Mouse (Mus musculus): ENCODE data around the gene Dguok. TPM values are rescaled to one million over a fixed set of nuclear protein-coding genes. Genes with fewer than 3 reads are reported as not detected.

Gene Dguok
- polyA plus RNA-seq, 1 experiment: 1.3 TPM

- Histone ChIP-seq H3K36me3 (ENCODE audit: control insufficient read depth) (no peaks in the 10 kb centered on the region), H3K4me1 (ENCODE audit: control insufficient read depth) (no peaks in the 10 kb centered on the region), H3K9me3 (ENCODE audit: control insufficient read depth, low read length) (no peaks in the 10 kb centered on the region), H3K27me3 (ENCODE audit: control insufficient read depth) (peaks cover 5% of the 10 kb centered on the region), H3K4me3 (replicated peaks) (no peak overlapping the region)
- TF ChIP-seq GATA1 (IDR thresholded peaks at IDR 0.05; ENCODE audit: low read length) (no peak), TAL1 (IDR thresholded peaks at IDR 0.05; ENCODE audit: low read length) (no peak)
These were observed 25.8 kb upstream of the Dguok start for GRCm38 (mm10) chr6:83532608-83533007.

GRCm38 (mm10) chr6:83523194-83523593, 16.4 kb upstream of the Dguok start:
- no peak for TF ChIP-seq TAL1 (IDR thresholded peaks at IDR 0.05; ENCODE audit: low read length)
- TF ChIP-seq GATA1 (IDR thresholded peaks at IDR 0.05; ENCODE audit: low read length): no peak
- Histone ChIP-seq H3K27me3 (ENCODE audit: control insufficient read depth) (peaks cover 6% of the 10 kb centered on the region), H3K9me3 (ENCODE audit: control insufficient read depth, low read length) (peaks cover 5% of the 10 kb centered on the region), H3K36me3 (ENCODE audit: control insufficient read depth) (no peaks in the 10 kb centered on the region), H3K4me3 (replicated peaks) (no peak overlapping the region), H3K4me1 (ENCODE audit: control insufficient read depth) (peaks cover 16% of the 10 kb centered on the region)

GRCm38 (mm10) chr6:83521784-83522183, 15.0 kb upstream of the Dguok start:
- Histone ChIP-seq H3K4me1 (ENCODE audit: control insufficient read depth) (peaks cover 16% of the 10 kb centered on the region), H3K27me3 (ENCODE audit: control insufficient read depth) (peaks cover 6% of the 10 kb centered on the region), H3K4me3 (replicated peaks) (no peak overlapping the region), H3K36me3 (ENCODE audit: control insufficient read depth) (no peaks in the 10 kb centered on the region), H3K9me3 (ENCODE audit: control insufficient read depth, low read length) (peaks cover 5% of the 10 kb centered on the region)
- TF ChIP-seq TAL1 (IDR thresholded peaks at IDR 0.05; ENCODE audit: low read length) (no peak), GATA1 (IDR thresholded peaks at IDR 0.05; ENCODE audit: low read length) (no peak)

- peaks cover 5% of the 10 kb centered on the region for H3K9me3 ChIP-seq (ENCODE audit: control insufficient read depth, low read length)
- TF ChIP-seq GATA1 (IDR thresholded peaks at IDR 0.05; ENCODE audit: low read length) (no peak), TAL1 (IDR thresholded peaks at IDR 0.05; ENCODE audit: low read length) (no peak)
- H3K27me3 ChIP-seq (ENCODE audit: control insufficient read depth): peaks cover 10% of the 10 kb centered on the region
- no peaks in the 10 kb centered on the region for H3K36me3 ChIP-seq (ENCODE audit: control insufficient read depth)
- H3K4me3 ChIP-seq (replicated peaks): no peak overlapping the region
- H3K4me1 ChIP-seq (ENCODE audit: control insufficient read depth): peaks cover 13% of the 10 kb centered on the region
These were observed 11.9 kb upstream of the Dguok start for GRCm38 (mm10) chr6:83518637-83519036.

GRCm38 (mm10) chr6:83515172-83515571, 8.4 kb upstream of the Dguok start:
- TF ChIP-seq GATA1 (IDR thresholded peaks at IDR 0.05; ENCODE audit: low read length) (no peak), TAL1 (IDR thresholded peaks at IDR 0.05; ENCODE audit: low read length) (no peak)
- peaks cover 8% of the 10 kb centered on the region for H3K27me3 ChIP-seq (ENCODE audit: control insufficient read depth)
- no peaks in the 10 kb centered on the region for H3K36me3 ChIP-seq (ENCODE audit: control insufficient read depth)
- H3K9me3 ChIP-seq (ENCODE audit: control insufficient read depth, low read length): peaks cover 5% of the 10 kb centered on the region
- peaks cover 3% of the 10 kb centered on the region for H3K4me1 ChIP-seq (ENCODE audit: control insufficient read depth)
- no peak overlapping the region for H3K4me3 ChIP-seq (replicated peaks)

GRCm38 (mm10) chr6:83512495-83512894, 5.7 kb upstream of the Dguok start:
- Histone ChIP-seq H3K27me3 (ENCODE audit: control insufficient read depth) (peaks cover 3% of the 10 kb centered on the region), H3K4me1 (ENCODE audit: control insufficient read depth) (peaks cover 8% of the 10 kb centered on the region), H3K36me3 (ENCODE audit: control insufficient read depth) (no peaks in the 10 kb centered on the region), H3K4me3 (replicated peaks) (no peak overlapping the region), H3K9me3 (ENCODE audit: control insufficient read depth, low read length) (no peaks in the 10 kb centered on the region)
- TF ChIP-seq TAL1 (IDR thresholded peaks at IDR 0.05; ENCODE audit: low read length) (no peak), GATA1 (IDR thresholded peaks at IDR 0.05; ENCODE audit: low read length) (no peak)

- TF ChIP-seq GATA1 (IDR thresholded peaks at IDR 0.05; ENCODE audit: low read length) (no peak), TAL1 (IDR thresholded peaks at IDR 0.05; ENCODE audit: low read length) (no peak)
- H3K4me1 ChIP-seq (ENCODE audit: control insufficient read depth): peaks cover 29% of the 10 kb centered on the region
- no peak overlapping the region for H3K4me3 ChIP-seq (replicated peaks)
These were observed 3.4 kb upstream of the Dguok start for GRCm38 (mm10) chr6:83510210-83510609.

GRCm38 (mm10) chr6:83509442-83509841, 2.7 kb upstream of the Dguok start:
- no peaks in the 10 kb centered on the region for H3K9me3 ChIP-seq (ENCODE audit: control insufficient read depth, low read length)
- no peaks in the 10 kb centered on the region; the same call in 1 of the 2 replicates for H3K36me3 ChIP-seq (ENCODE audit: control insufficient read depth)
- peaks cover 37% of the 10 kb centered on the region for H3K4me1 ChIP-seq (ENCODE audit: control insufficient read depth)
- no peaks in the 10 kb centered on the region for H3K27me3 ChIP-seq (ENCODE audit: control insufficient read depth)
- TF ChIP-seq TAL1 (IDR thresholded peaks at IDR 0.05; ENCODE audit: low read length) (no peak), GATA1 (IDR thresholded peaks at IDR 0.05; ENCODE audit: low read length) (no peak)
- H3K4me3 ChIP-seq (replicated peaks): no peak overlapping the region

More at GRCm38 (mm10) chr6:83510210-83510609, 3.4 kb upstream of the Dguok start:
- no peaks in the 10 kb centered on the region for H3K27me3 ChIP-seq (ENCODE audit: control insufficient read depth)
- no peaks in the 10 kb centered on the region for H3K36me3 ChIP-seq (ENCODE audit: control insufficient read depth)
- H3K9me3 ChIP-seq (ENCODE audit: control insufficient read depth, low read length): no peaks in the 10 kb centered on the region

- H3K36me3 ChIP-seq (ENCODE audit: control insufficient read depth): peaks cover 11% of the 10 kb centered on the region
- H3K4me3 ChIP-seq (replicated peaks): peak overlapping the region; percentile 76
- H3K9me3 ChIP-seq (ENCODE audit: control insufficient read depth, low read length): no peaks in the 10 kb centered on the region
- TF ChIP-seq TAL1 (IDR thresholded peaks at IDR 0.05; ENCODE audit: low read length): no peak
- peaks cover 46% of the 10 kb centered on the region for H3K4me1 ChIP-seq (ENCODE audit: control insufficient read depth)
- no peaks in the 10 kb centered on the region for H3K27me3 ChIP-seq (ENCODE audit: control insufficient read depth)
These were observed 388 bp upstream of the Dguok start for GRCm38 (mm10) chr6:83507168-83507546.

GRCm38 (mm10) chr6:83505554-83505953, 1.2 kb downstream of the Dguok start:
- no peaks in the 10 kb centered on the region for H3K27me3 ChIP-seq (ENCODE audit: control insufficient read depth)
- peak overlapping the region; percentile 76 for H3K4me3 ChIP-seq (replicated peaks)
- TF ChIP-seq GATA1 (IDR thresholded peaks at IDR 0.05; ENCODE audit: low read length) (no peak), TAL1 (IDR thresholded peaks at IDR 0.05; ENCODE audit: low read length) (no peak)
- peaks cover 12% of the 10 kb centered on the region for H3K36me3 ChIP-seq (ENCODE audit: control insufficient read depth)
- H3K9me3 ChIP-seq (ENCODE audit: control insufficient read depth, low read length): no peaks in the 10 kb centered on the region
- peaks cover 49% of the 10 kb centered on the region for H3K4me1 ChIP-seq (ENCODE audit: control insufficient read depth)
